Mouse (Mus musculus) ZHBTc4 (cell line): ENCODE data around the gene Pnmal2.

Experiments
- DNase-seq: peaks from one replicate; pipeline ENCODE4 v3.0.0-alpha.2; 2011; ENCODE audit warnings: low read depth, low spot score

The Pnmal2 gene

DNA sequence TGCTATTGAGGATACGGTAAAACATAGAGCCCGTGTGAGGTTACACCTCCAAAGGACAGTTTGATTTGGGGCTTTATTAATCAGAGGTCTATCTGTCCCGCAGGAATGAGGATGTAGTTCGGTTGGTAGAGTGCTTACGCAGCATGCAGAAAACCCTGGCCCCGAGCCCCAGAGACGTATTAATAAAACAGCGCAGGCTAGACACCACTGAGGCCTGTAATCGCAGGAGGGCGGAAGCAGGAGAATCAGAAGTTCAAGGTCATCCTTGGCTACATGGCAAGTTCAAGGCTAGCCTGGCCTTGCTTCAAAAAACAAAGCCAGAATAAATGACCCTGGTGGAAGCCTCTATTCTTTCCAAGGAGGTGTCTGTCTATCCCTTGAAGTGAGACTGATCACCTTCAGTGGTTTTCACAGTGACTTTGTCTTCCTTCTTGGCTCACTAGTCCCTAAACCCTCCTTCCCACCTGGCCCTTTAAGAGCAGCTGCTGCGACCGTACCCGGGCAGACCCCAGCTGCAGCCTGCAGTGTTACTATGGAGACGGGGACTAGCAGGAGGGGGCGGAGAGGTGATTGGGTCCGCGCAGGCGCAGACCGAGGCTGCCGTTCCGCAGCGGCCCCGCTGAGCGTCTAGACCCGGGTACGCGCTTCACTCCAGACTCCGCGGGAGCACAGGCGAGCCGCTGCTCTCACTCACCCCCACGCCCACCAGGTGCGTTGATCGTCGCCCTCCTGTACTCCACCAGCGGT, at the start of gene Pnmal2:
Pnmal2 (plus strand) TSS at position 622 of the 747 bp plus-strand sequence.
- DNase-seq: peak; percentile 96

DNA sequence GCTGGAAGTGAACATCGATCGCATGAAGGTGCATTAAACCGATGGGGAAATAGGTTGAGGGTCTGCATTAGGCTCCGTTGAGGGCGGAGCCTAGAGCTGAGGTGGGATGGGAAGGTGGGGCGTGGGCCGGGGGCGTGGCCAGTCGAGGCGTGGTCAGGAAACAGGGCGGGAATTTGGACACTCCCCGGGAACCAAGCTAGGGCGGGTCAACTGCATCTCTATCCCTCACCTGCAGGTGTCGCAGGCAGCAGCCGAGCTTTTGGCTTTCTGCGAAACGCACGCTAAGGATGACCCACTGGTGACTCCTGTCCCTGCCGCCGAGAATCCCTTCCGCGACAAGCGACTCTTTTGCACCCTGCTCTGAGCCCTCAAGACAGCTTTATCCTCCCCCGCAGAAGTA, 49.5 kb upstream of the Pnmal2 start:
- DNase-seq: peak; percentile 89

DNA sequence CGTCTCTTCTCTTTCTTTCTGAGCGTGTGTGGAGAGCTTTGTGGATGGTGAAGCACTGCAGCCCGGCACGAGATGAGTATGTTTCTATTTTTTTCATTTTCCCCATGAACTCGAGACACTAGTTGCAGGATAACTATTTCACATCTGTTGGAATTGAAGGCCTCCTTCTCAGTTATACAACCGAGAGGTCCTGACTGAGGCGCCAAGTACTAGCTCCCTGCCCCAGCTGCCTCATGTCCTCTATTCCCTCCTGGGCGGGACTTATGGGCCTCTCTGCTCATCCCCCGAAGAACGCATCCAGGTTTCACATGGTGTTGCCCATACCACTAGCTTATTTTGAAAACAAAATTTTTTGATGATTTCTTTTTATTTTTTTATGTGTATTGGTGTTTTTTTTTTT, 49.0 kb upstream of the Pnmal2 start:
- DNase-seq: no peak

DNA sequence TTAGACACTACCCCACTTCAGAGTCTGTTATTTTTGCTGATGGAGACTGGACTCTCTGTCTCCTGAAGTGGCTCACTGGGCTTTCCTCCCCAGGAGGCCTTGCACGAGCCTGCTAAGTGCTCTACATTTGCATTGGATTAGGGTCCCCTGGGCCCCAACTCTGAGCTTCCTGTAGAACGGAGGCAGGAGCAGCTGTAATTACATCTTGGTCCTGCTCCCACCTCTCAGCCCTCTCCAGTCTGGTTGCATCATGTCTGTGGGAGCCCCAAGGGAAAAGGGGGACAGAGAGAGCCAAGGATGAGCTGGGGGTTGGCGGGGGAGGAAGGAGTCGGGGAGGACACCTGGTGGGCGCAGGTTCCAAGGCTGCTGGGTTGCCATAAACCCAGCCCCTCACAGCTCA, 44.0 kb upstream of the Pnmal2 start:
- no peak for DNase-seq

DNA sequence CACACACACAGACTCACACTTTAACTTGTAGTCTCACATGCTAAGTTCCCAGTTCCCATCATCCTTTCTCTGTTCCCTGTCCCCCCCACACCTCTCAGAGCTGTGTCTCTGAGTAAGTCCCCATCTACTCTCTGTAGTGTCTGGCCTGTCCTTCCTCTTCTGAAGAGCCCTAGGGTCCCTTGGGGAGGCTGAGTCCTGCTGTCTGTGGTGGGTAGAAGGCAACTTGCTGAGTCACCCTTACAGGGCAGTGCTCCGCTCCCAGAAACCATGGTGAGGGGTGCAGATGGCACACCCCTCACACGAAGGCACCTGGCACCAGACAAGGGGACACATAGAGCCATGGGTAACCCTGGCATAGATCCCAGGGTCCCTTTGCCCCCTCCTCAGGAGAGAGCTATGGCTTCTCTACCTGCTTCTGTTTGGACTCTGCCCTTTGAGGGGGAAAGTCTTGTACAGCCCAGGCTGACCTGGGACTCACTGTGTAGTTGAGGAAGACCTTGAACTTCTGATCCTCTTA, 41.0 kb upstream of the Pnmal2 start:
- DNase-seq: no peak

DNA sequence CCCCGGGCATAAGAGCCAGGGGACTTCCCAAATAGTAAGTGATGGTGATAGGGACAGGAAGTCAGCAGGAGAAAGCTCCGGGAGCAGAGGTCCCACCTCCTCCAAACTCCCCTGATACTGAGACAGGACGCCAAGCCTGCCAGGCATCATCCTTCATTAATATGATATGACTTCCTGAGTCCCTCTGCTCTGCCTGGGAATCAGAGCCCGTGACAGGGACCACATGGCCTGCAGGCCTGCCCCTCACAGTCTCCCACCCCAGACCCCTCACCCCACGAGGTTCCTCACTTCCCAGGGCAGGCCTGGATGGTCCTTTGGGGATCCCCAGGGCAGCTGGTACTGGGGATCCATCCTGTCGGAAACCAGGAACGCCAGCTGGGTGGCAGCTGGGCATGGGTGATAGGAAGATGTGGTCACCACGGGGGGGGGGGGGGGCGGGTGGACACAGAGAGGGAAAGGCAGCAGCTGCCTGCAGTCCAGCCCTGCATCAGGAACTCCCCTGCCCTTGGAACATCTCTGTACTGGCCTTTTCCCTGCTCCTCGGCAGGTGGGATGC, 40.3 kb upstream of the Pnmal2 start:
- no peak for DNase-seq

DNA sequence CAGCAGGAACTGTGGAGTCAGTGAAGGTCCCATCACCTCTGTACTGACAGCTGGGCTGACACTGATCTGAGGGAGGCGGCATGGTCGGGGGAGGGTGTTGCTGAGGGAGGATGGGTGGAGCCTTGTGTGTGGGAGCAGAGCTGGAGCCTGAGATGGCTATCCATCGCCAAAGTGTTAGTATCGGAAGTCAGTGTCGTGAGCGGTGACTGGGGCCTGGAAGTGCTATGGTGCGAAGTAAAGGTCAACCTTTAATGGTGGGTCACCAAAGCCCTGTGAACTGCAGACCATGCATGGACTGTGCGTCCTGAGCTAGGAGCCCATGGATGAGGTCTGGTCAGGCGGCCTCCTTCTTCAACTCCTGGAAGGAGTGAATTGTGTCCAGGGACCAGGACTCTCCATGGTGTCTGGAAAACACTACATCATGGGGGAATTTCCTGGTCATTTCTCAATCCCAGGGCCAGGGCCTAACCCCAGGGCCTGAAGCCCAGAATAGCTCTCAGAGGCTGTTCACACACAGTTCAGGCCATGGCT, 38.9 kb upstream of the Pnmal2 start:
- no peak for DNase-seq

DNA sequence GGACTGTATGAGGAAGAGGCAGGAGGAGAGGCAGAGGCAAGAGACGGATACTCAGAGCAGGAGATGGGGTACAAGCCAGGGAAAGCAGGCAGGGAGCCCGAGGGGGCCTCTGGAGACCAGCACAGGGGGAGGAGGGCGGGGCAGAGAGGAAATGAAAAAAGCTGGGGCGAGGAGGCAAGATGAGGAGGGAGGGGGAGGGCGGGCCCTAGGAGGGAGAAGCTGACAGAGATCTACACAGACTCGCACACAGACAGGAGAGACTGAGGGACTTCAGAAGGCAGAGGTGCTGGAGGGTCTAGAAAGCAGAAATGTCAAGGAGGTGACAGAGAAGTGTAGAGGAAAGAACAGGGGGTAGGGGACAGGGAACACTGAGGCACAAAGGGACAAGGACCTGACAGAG, 38.2 kb upstream of the Pnmal2 start, which contains the start of gene Ptgir:
Ptgir (plus strand) TSS at position 210 of the 400 bp plus-strand sequence.
- DNase-seq: peak; percentile 42

DNA sequence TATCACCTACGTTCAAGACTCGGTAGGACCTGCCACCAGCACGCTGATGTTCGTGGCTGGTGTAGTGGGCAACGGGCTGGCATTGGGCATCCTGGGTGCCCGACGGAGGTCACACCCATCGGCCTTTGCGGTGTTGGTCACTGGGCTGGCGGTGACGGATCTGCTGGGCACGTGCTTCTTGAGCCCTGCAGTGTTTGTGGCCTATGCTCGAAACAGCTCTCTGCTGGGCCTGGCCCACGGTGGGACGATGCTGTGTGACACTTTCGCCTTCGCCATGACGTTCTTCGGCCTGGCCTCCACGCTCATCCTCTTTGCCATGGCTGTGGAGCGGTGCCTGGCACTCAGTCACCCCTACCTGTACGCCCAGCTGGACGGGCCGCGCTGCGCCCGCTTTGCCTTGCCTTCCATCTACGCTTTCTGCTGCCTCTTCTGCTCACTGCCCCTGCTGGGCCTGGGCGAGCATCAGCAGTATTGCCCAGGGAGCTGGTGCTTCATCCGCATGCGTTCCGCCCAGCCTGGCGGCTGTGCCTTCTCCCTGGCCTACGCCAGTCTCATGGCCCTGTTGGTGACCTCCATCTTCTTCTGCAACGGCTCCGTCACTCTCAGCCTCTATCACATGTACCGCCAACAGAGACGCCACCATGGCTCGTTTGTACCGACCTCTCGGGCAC, 37.5 kb upstream of the Pnmal2 start:
- no peak for DNase-seq

DNA sequence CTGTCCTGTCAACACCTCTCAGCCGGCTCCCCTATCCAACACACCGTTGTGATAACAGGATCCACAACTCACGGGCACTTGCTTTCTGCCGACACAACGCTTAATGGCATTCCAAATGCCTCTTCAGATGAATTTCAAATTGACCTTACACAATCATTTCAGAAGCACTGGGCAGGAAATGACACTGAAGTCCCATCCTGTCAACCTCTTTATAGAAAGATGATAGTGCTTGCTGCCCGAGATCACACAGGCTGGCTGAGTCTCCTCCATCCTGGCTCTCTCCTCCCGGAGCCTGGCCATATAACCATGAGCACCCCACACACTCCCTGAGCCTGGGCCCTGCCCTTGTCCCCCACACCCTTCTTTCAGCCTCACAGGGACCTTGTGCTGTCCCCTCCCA, 36.6 kb upstream of the Pnmal2 start:
- DNase-seq: no peak

DNA sequence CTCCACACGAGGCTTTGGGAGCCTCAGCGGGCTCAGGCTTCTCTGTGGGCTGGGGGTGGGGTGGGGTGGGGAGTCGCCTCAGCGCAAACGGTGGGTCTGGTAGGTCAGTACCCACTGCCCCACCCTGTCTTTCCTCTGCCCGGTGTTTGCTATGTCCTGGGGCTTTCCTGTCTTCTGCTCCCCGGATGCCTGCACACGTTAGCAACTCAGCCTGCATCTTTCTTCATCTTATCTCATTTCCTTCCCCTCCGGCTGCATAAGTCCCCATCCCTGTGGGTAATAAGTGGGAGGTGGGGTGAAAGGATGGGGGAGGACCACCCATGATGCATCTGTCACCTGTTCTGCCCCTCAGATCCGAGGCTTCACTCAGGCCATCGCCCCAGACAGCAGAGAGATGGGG, 36.1 kb upstream of the Pnmal2 start:
- no peak for DNase-seq

DNA sequence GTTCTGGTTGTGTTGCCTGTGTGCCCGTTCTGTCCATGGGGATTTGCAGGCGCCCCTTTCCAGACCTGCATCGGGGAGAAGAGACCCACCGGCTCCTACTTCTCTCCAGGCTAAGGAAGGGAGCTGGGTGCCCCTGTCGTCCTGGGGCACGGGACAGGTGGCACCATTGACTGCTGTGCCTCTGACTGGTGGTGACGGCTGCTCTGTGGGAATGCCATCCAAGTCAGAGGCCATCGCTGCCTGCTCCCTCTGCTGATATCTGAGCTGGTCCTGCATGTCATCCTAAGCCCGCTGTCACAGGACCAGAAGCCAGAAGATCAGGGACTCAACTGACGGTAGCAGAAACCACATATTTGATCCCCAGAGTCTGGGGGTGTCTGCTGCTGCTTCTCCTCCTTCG, 35.6 kb upstream of the Pnmal2 start:
- DNase-seq: no peak

DNA sequence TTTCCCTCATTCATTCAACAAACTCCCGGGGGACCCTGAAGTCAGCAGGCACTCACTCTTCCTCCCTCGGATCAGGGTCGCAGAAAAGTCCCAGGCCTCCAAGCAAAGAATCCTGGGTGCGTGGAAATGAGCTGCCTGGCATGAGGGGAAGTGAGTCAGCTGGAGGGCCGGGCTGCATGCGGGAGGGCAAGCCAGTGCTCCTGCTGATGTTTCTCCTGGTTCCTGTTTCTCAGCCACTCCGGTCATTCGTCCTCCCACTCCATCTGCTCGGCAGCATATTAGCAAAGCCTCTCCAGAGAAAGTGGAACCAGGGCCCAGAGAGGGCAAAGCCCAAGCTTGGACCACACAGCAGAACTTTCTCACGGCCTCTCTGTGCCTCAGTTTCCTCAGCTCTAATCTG, 34.6 kb upstream of the Pnmal2 start:
- DNase-seq: no peak

DNA sequence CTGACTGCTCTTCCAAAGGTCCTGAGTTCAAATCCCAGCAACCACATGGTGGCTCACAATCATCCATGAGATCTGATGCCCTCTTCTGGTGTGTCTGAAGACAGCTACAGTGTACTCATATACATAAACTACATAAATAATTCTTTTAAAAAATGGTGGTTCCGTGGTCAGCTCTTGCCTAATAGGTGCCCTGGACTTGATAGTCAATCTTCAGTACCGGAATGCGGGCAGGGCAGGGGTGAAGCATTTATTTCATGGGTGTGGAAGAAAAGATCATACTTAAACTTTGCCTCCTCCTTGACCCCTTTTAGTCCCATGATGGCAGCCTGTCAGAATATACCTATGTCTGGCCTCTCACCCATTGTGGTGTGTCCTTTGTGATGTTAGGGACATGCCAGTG, 32.6 kb upstream of the Pnmal2 start:
- no peak for DNase-seq

DNA sequence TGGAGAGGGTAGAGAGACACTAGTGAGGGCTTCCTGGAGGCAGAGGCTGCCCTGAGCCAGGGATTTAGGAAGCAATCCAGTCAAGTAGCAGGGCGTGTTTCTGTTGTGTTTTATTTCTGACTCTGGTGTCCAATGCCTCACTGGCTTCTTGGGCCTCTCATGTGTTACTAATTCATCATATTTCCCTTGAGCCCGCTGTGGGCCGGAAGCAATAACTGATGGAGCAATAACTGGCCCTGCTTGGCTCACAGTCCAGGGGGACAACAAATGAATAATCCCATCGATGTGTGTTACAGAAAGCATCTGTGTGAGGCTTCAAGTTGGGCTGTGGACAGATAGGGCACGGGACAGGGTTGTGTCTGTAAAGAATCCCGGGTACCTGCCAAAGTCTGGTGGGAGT, 32.1 kb upstream of the Pnmal2 start:
- DNase-seq: no peak

DNA sequence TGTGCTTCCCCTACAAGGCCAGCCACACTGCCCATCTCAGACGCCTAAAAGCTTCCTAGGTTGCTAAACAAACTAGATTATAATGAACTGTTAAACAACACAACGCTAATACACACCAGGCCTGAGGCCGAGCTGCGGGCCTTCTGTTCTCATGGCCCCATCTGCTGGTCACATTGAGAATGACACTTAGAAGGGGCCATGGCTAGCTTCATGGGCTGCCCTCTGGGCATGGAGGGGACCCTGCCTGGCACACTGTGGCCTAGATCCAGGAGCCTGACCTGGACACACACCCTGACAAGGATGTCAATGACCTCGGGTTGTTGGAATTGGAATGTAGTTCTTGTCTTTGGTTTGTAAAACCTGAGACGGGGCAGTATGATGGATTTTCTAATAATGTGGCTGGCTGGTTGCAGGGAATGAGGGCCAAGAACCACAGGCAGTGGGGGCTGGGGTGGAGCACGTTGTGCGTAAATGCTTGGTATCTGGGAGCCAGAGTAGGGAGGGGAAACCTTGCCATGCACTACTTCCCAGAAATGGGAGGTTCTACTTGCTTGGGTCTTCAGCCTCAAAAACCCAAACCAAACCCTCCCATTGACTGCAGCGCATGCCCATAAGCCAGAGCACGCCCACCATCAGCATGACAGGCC, 30.6 kb upstream of the Pnmal2 start:
- DNase-seq: peak; percentile 74

DNA sequence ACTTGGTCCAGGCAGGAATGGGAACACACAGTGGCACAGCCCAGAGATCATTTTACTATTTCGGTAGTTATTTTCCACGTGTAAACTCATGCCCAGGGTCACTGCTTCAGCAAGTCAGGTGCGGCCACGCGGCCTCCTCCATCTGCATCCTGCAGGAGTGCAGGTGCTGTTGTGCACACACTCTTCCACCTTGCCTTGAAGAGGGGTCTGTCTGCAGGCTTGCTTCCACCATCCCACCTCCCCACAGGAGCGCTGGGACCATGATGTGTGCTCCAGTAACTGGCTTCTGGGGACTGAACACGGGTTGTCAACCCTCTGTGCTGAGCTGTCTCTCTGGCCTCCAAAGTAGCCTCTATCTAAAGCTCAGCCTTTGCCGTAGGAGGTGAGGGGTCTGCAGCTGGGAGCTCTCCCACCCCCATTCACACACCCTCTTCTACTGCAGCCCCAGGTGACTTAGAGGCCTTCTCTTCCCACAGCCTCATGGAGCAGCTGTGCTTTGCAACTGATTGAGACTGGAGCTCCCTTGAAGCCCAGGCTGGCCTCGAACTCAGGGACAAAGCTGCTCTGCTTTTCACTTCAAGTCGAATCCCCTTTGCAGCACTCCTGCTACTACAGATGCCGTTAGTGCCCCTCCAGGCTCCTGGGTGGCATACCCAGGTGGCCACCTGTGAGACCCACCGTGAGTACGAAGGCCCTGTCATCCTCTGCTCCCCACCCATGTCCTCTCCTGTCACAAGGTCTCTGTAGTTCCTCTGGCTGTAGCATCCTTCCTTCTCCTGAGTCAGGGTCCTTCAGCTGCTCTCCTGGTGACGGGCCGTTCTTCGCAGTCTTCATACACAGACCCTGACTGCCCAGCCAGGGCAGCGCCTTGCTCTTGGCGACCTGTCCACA, 29.8 kb upstream of the Pnmal2 start:
- no peak for DNase-seq

DNA sequence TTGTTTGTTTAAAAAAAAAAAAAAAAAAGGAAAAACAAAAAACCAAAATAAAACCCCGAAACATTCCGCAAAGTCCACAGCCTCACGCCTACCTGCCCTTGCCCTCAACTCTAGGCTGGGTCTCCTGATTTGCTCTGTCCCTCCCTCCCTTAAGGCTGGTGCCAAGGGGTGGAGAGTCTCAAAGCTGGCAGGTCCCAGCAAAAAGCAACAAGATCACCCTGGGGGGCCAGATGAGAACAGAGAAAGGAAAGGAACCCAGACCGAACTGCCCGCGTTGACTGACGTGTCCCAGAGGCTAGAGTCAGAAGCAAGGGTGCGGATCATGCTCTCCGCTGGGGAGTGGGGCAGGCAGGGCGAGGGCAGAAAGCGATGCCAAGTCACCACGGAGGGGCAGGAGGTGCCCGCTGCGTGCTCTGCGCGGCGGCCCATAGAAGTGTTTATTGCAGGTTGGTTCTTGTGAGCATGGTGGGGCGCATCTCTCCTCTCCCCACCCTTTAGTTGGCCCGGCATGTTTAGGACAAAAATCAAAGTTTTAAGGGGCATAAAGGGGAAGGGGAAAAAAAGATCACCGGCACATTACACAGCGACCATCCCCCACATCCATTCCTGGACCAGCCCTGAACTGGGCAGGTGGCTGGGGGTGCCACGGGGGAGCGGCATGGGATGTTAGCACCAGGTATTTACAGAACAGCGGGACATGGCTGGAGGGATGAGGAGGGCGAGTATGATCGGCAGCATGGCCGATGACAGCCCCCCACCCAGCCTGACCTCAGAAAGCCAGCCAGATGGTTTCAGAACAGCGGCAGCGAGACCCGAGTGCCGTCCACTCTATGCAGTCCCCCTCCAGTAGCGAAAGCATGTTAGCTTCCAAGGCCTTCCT, 28.8 kb upstream of the Pnmal2 start:
- DNase-seq: no peak

DNA sequence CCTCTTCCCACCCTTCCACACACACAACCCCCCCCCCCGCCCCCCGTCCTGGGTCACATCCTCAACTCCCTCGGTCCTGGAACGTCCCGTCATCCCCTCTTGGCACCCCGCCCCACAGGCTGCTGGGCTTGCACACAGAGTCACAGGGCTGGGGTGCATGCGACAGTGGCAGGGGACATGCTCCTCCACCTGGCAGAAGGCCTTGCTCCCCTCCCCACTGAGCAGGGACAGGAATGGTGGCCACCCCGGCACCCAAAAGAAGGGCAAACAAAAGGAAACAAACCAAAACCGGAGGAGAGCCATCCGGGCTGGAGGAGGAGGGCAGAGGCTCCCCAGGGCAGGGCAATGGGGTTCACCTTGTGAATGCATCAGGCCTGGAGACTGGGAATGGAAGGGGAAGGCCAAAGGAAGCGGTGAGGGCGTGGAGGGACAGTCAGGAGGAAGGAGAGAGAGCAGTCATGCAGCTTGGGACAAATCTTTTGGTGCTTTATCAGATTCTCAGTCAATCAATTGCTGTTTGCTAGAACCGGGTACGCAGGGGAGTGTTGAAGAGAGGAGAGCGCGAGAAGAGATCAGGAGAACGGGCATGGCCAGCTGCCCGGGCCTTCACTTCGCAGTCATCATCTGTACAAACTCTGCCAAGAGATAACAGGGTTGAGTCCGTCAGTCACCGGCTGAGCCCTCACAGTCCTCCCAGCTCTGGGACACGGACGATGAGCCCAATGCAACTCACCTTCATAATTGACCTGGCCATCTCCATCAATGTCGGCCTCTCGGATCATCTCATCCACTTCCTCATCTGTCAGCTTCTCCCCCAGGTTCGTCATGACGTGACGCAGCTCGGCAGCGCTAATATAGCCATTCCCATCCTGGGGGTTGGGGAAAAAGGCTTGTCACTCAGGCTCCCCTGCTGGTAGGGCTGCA, 27.9 kb upstream of the Pnmal2 start:
- no peak for DNase-seq
